Mouse (Mus musculus) right cerebral cortex, postnatal 25 days (tissue): ENCODE results near the gene Stk38.
"Not testable (repeated sequence)": the region's sequence is repeated elsewhere in the genome, so short reads cannot be mapped to it uniquely, and the experiment has no call there.

Experiments
- DNase-seq: peaks from one replicate; pipeline ENCODE4 v3.0.0; 2022

Stk38 gene

GRCm38 (mm10) chr17:29034264-29034663, 26.5 kb upstream of the Stk38 start:
- DNase-seq = no peak

DNA sequence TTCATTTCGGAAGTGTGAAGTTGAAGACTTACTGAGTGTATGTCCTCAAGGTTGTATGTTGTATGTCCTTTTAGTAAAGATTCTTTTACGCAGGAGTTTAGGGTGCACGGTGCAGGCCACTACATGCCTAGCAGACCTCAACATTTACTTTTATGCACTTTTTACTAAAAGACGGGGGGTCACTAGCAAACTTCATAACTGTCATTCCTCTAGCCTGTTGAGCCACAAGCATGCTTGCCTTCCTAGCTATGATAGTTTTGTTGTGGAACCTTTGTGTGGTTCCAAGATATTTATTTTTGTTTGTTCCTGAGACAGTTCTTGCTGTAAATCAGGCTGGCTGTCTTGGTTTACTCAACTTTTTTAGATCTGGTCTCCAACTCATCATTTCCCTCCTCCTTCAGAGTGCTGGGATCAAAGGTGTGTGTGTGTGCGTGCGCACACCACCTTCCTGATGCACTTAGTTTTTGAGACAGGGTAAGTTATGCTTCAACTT, 25.8 kb upstream of the Stk38 start:
- no peak for DNase-seq

- peak; percentile 98 for DNase-seq
Measured at GRCm38 (mm10) chr17:29032274-29033069, 24.7 kb upstream of the Stk38 start, which contains the start of gene Srsf3. TSS of gene Srsf3 (plus strand) at chr17:29032628.

- DNase-seq = no peak
Measured at GRCm38 (mm10) chr17:29031771-29032273, 24.0 kb upstream of the Stk38 start.

GRCm38 (mm10) chr17:29031085-29031711, 23.4 kb upstream of the Stk38 start:
- DNase-seq = not testable (repeated sequence)

DNA sequence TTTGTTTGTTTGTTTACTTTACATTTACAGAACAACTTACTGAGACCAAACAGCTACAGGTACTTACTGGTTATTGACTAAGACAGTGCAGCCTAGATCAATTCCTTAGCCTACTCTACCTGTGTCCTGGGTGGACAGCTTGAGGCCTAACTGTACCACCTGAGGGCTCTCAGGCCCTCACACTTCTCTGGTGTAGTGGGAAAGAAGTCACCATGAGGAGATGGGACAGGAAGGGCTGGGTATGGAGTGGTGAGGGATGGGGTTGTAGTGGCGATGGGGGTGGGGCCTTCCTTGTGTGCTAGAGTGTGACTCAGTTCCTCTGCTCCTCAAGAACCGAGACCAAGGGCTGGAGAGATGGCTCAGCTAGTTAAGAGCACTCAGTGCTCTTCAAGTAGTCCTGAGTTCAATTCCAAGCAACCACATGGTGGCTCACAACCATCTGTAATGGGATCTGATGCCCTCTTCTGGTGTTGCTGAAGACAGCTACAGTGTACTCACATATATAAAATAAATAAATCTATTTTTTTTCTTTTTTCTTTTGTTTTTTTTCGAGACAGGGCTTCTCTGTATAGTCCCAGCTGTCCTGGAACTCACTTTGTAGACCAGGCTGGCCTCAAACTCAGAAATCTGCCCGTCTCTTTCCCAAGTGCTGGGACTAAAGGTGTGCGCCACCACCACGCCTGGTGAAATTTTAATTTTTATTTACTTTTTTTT, 22.7 kb upstream of the Stk38 start:
- no peak for DNase-seq

DNA sequence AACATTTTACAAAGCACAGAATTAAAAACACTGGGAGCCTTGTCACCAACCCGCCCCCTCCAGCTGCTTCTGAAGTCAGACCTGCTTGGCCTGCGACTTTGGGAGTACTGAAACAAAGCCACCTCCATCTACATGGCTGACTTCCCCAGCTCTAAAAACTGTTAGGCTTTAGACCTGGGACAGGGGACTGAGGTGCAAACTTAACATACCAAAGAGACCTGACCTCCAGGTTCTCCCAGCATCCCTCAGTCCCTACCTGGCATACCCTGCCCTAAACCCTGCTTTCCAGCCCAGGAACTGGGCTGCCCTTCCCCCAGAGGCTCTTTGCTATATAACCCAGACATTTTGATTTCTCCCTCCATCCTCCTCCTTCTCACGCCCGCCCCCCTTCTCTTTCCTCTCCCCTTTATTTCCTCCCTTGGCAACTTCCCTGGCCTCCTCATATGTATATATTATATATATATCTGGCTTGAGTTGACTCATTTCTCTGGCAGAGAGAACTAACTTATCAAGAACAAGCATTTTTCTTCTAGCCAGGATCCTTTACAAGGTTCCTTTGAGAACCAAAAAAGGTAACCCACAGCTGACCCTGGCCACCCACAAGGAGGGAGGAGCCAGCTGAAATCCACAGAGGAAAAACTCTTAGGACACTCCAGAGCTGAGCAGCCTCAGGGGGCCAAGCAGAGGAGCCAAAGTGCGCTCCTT, 19.0 kb upstream of the Stk38 start:
- DNase-seq = no peak

DNA sequence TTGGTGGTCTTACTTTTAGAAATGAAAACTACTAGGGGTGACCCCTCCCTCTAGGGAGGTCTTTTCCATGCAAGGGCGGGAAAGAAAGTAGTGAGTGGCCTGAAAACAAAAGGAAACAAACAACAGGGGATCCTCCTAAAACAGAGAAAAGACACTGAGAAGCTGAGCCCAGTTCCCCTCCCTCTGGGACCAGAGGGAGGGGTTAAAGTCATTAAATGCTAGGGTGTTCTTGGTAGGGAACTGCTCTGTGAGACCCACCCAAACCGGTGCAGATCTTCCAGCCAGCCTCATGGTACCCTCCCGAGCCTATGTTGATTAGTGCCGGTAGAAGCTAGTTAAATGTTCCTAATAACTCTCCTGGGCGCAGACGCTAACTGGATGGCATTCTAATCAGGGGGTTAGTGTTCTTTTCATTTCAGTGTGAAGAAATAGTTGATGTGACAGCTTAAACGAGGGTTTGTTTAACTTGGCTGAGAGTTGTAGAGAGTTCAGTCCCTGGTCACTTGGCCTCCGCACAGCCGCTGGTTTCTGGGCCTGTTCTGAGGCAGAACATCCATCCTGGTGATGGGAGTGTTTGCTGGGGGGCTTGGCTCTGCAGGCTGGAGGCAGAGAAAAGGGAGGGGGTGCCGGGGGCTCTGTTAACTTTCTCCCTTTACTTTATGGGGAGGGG, 17.2 kb upstream of the Stk38 start:
- no peak for DNase-seq

DNA sequence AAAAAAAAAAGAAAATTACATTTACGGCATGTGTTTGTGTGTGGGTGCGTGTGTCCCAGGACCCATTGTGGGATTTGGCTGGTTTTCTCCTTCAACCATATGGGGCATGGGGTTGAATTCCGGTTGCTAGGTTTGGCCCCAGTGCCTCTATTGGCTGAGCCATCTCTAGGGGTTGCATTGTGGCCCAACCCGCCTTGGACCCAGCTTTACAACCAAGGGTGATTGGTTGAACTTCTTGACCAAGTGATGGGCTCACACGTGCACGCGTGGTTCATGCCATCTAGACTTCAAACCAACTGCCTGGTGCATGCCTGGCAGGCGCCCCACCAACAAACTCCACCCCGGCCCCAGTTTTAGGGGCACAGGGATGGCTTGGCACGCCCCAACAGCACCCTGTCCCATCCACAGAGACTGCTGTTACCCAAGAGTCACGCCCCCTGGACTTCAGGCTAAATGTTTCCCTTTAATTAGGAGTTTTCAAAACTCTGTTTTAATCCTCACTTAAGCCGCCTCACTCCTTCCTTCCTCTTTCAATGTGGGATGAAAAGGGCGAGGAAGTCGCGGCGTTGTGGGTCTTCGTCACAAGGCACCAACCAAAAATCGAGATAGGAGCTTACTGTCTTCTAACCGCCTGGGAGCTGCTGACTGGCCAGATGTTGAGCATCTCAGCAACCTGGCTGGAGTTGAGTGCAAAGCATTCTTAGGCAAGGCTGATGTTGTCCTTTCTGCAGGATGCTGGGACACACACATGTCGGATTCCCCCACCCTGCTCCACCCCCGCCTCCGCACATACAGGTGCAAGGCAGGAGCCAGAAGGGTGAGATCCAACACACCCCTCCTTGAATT, 16.5 kb upstream of the Stk38 start:
- no peak for DNase-seq

GRCm38 (mm10) chr17:29023346-29023745, 15.6 kb upstream of the Stk38 start:
- no peak for DNase-seq

DNA sequence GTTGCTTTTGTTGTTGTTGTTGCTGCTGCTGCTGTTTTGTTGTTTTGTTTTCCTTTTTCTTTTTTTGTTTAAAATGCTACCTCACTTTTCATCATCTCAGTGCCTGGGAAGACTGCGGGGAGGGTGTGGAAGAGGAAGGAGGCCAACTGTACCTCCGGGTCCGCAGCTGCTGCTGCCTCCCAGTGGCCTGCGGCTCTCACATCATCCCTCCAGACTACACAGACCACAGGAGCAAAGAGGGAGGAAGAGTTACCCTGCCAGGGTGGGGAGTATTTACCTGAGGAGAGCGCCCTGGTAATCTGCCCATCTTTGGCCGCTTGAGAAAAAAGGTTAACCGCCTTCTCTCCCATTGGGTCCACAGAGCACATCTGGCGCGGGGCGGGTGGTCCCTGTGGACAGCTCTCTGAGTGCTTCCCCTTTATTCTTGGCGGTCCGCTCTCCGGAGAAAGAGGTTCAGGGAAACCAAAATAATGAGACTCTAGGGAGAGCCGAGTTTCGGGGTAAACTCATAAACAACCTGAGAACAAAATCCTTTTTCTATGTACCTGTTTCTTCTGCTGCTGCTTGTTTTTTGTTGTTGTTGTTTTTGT, 14.5 kb upstream of the Stk38 start:
- DNase-seq = no peak

- no peak for DNase-seq
Measured at GRCm38 (mm10) chr17:29020444-29020843, 12.6 kb upstream of the Stk38 start.

DNA sequence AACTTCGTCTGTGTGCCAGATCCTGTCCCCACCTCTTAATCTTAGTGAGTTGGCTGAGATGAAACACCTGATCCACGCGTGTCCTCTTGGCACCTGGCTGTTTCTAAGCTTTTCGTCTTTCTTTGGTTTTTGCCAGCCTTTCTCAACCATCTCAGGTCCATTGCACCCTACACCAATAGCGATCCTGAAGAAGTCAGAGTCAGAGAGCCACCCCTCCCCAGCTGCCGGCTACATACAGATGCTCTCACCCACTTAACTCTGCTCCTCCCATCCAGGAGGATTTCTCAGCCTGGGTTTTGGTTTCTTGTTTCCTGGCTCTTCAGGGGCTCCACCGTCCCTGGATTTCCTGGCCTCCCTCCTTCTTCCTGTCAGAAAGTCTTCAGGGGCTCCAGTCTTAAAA, 11.6 kb upstream of the Stk38 start:
- no peak for DNase-seq

DNA sequence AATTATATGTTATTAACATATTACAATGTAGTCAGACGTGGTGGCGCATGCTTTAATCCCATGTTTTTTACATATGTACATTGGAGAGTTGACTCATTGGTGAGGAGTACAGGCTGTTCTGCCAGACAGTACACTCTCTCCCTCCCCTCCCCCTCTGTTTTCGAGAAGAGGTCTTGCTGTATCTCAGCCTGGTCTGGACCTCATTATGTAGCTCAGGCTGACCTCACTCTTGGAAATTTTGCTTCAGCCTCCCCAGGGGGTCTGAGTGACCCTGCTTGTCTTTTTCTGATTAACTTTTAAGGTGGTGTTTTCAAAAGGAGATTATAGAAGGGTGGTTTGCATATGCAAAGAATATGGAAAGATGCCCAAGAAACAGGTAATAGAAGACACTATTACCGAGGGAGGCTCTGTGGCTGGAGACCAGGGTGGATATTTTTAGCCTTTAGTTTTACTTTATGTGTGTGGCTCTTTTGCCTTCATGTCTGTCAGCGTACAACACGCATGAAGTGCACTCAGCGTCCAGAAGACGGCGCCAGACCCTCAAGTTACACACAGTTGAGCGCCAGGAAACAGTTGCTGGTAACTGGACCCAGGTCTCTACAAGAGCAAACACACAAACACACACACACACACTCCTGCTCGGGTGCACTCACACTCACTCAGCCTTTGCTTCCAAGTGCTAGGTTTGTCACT, 10.6 kb upstream of the Stk38 start:
- DNase-seq = no peak

DNA sequence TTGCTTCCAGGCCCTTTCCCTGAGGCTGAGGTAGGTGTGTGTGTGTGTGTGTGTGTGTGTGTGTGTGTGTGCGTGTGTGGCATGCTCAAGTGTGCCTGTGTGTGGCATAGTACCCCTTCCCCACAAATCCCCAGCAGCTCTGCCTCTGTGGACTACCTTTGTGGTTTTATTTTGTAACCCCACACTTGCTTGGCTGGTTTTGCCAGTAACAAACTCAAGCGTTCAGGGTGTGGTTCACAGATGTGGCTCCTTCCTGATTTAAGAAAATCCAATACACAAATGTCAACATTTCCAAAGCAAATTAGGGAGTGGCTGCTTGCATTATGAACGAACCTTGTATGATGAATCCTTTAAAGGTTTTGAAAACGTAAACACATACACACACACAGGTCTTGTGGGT, 8.9 kb upstream of the Stk38 start:
- no peak for DNase-seq

GRCm38 (mm10) chr17:29015638-29016037, 7.8 kb upstream of the Stk38 start:
- no peak for DNase-seq

DNA sequence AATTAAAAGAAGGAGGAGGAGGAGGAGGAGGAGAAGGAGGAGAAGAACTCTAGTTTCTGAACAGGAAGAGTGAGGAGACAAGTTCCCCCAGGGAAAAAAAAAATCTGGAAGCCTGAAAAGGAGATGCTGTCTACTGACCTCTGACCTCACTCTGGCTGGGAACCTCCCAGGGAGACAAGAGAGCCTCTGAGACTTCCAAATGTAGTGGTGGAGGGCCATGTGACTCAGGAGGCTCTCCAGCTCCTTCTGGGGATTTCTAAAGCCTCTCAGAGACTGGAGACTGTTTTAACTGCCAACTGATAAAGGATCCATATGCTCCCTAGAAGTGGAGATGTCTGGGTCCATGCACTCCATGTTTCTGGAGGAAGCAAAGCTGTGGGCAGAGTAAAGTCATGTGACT, 6.4 kb upstream of the Stk38 start:
- DNase-seq = no peak

DNA sequence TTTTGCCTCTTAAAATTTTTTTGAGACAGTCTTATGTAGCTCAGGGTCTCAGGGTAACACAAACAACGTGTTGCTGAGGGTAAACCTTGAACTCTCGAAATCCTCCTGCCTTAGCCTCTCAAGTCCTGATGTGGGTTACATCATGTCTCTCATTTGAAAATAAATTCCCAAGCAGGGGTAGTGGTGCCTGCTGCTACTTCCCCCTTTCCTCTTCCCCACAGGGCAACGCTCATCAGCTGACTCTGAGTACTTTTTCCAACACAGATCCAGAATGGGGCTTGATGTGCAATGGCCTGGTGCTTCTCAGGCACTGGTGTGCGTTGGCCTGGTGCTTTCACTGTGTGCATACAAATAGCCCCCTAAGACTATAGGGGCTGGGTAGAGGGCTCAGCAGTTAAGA, 1.4 kb upstream of the Stk38 start:
- DNase-seq = no peak

- no peak for DNase-seq
Measured at GRCm38 (mm10) chr17:29008326-29008650, 493 bp upstream of the Stk38 start.

DNA sequence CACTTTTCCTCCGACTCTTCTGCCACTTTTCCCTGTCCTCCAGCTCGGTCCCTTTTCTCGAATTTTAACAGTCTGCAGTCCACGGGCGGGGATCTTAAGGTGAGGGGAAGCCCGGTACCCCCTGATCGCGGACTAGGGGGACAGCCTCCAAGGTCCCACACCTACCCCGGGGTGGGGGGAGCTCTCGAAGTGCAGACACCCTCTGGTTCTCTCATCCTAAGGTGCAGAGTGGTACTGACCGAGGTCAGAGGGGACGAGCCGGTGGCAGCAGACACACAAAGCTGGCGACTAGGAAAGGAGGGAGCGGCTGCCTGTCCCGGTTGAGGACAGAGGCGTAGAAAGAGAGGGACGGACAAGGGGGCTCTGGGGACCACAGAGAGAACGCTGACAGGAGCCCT, 553 bp downstream of the Stk38 start:
- DNase-seq = peak; percentile 13
